Mouse (Mus musculus) embryonic fibroblast, embryonic 13.5 days (primary cell): Measurements from ENCODE around the gene 5031439G07Rik.

ENCODE experiments used
- CTCF ChIP-seq: IDR thresholded peaks from 2 replicates; pipeline ENCODE4 v1.5.1; 2011; ENCODE audit warnings: mild to moderate bottlenecking, control low read depth, low read length, moderate library complexity, borderline replicate concordance; ENCODE audit not compliant: insufficient read depth
- POLR2A ChIP-seq: IDR thresholded peaks from 2 replicates; pipeline ENCODE4 v1.6.1; 2011; ENCODE audit warnings: low read depth, mild to moderate bottlenecking, control low read depth, low read length, moderate library complexity

- TF ChIP-seq POLR2A (no peak), CTCF (no peak)
Measured at GRCm38 (mm10) chr15:84948990-84949389, 39.4 kb downstream of the 5031439G07Rik start.
